Mouse (Mus musculus) small intestine, adult 2 months (tissue): ENCODE results near the gene Flrt1.

Experiments used
- CTCF ChIP-seq: fragments of 200-500 bp; IDR thresholded peaks from 2 replicates; pipeline ENCODE4 v1.5.1; 2012; ENCODE audit warnings: low read depth, mild to moderate bottlenecking, control low read depth, inconsistent platforms, low read length, moderate library complexity, mixed read lengths; ENCODE audit not compliant: insufficient replicate concordance, insufficient read length; ENCODE audit errors: extremely low read depth
- POLR2A ChIP-seq: fragments of 200-500 bp; IDR thresholded peaks from 2 replicates; pipeline ENCODE4 v1.6.1; 2012; ENCODE audit warnings: low read depth, mild to moderate bottlenecking, control low read depth, inconsistent platforms, low read length, moderate library complexity

- no peak for TF ChIP-seq CTCF
- TF ChIP-seq POLR2A: no peak
Measured at GRCm38 (mm10) chr19:7149158-7149685, 43.7 kb upstream of the Flrt1 start.
